Comparison of ENCODE assay signal across 17 mouse cellular contexts in the genomic region with DNA sequence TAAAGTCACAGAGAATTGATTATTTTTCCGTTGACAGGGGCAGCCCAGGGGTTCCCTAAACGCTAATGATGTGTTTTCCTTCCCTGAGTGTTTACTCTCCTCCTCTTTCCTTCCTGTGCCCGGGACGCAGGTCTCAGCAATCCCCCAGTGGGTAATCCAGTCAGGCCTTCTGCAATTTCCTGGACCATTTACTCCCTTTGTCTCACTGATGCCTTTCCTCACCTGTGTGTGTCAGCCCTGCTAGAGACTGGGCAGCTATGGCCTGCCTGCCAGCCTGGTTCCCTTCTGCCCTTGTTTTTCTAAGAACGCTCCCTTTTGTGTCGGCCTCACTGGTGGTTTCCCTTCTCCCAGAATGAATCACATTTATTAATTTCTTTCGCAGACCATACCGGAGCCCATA. TPM values are rescaled to one million over a fixed set of nuclear protein-coding genes. Genes with fewer than 3 reads are reported as not detected.
DNase-seq lines count a peak whose midpoint lies in the region; ATAC-seq and TF ChIP-seq lines count a peak whose summit lies in the region.
"Had no signal": no experiment of that assay in that cellular context is flagged by ENCODE, and none has a peak within 500 bp of the region (broad histone marks: within the 10 kb centered on the region; RNA-seq: fewer than 3 reads in every experiment).

No protein-coding gene starts in this region.

- TF ChIP-seq POLR2A in brain, embryonic 14.5 days (IDR thresholded peaks at IDR 0.05; ENCODE audit: borderline replicate concordance, extremely low read depth, insufficient read depth, insufficient read length, poor library complexity, severe bottlenecking) = no peak

- TF ChIP-seq CTCF in brain, embryonic 14.5 days (IDR thresholded peaks at IDR 0.05; ENCODE audit: borderline replicate concordance, extremely low read depth, insufficient read depth, insufficient read length) = no peak

- no peaks in the 10 kb centered on the region for H3K36me3 ChIP-seq in kidney, embryonic 15.5 days
- H3K36me3 ChIP-seq in limb, embryonic 15.5 days = no peaks in the 10 kb centered on the region
- H3K36me3 ChIP-seq in intestine, embryonic 16.5 days (ENCODE audit: control insufficient read depth, insufficient read depth, low read length) = no peaks in the 10 kb centered on the region
- H3K36me3 ChIP-seq: hindbrain, embryonic 15.5 days; lung, embryonic 15.5 days had no signal

- ATAC-seq in kidney, embryonic 15.5 days (replicated peaks; ENCODE audit: low FRiP score) = no peak
- ATAC-seq in limb, embryonic 15.5 days (ENCODE audit: insufficient number of reproducible peaks, low FRiP score, low TSS enrichment, low read depth) = no peak
- ATAC-seq in intestine, embryonic 16.5 days = no peak

- 0 out of 2 replicates have a peak, but pooled peaks cover 15% of the 10 kb centered on the region for H3K27me3 ChIP-seq in kidney, embryonic 15.5 days
- 0 out of 2 replicates have a peak, but pooled peaks cover 3% of the 10 kb centered on the region for H3K27me3 ChIP-seq in limb, embryonic 15.5 days
- H3K27me3 ChIP-seq in intestine, embryonic 16.5 days (replicated peaks; ENCODE audit: control insufficient read depth, insufficient read depth, low read length) = no peaks in the 10 kb centered on the region
- H3K27me3 ChIP-seq: hindbrain, embryonic 15.5 days; lung, embryonic 15.5 days had no signal

- WGBS in kidney, embryonic 15.5 days = 8% methylated on average over 8 of the region's 8 CpGs
- 16% methylated on average over 8 of the region's 8 CpGs for WGBS in limb, embryonic 15.5 days
- 29% methylated on average over 8 of the region's 8 CpGs for WGBS in intestine, embryonic 16.5 days

- no peak overlapping the region for H3K4me3 ChIP-seq in kidney, embryonic 15.5 days (replicated peaks)
- no peak overlapping the region for H3K4me3 ChIP-seq in limb, embryonic 15.5 days
- H3K4me3 ChIP-seq in intestine, embryonic 16.5 days (ENCODE audit: low read length) = no peak overlapping the region
- H3K4me3 ChIP-seq: erythroblast, embryonic 14.5 days; hindbrain, embryonic 15.5 days; lung, embryonic 15.5 days; megakaryocyte, embryonic 14.5 days had no signal

- peak overlapping the region; percentile 28; the same call in 1 of the 2 replicates for H3K27ac ChIP-seq in kidney, embryonic 15.5 days
- peak overlapping the region; percentile 47 for H3K27ac ChIP-seq in limb, embryonic 15.5 days
- H3K27ac ChIP-seq in intestine, embryonic 16.5 days (ENCODE audit: low read length) = no peak overlapping the region
- H3K27ac ChIP-seq: hindbrain, embryonic 15.5 days; lung, embryonic 15.5 days had no signal

- no peaks in the 10 kb centered on the region for H3K9me3 ChIP-seq in kidney, embryonic 15.5 days (replicated peaks)
- H3K9me3 ChIP-seq in limb, embryonic 15.5 days = no peaks in the 10 kb centered on the region
- no peaks in the 10 kb centered on the region for H3K9me3 ChIP-seq in intestine, embryonic 16.5 days (ENCODE audit: control insufficient read depth, low read length)
- H3K9me3 ChIP-seq: hindbrain, embryonic 15.5 days; lung, embryonic 15.5 days; megakaryocyte, embryonic 14.5 days had no signal

- DNase-seq in kidney, adult 11 months = no peak
- DNase-seq in brain, embryonic 14.5 days (ENCODE audit: low read depth) = peak; percentile 28
- peak; percentile 23 for DNase-seq in fibroblast of lung, adult 2 months (ENCODE audit: low read depth)
- no peak for DNase-seq in lung, postnatal 25 days (ENCODE audit: low spot score)
- DNase-seq: adrenal gland, adult 8-10 months; cerebellum, adult 9-10 months; kidney, adult 8-10 months; right cerebral cortex, adult 18-20 months; thymus, adult 2 months had no signal

- no peak overlapping the region for H3K9ac ChIP-seq in kidney, embryonic 15.5 days
- H3K9ac ChIP-seq in limb, embryonic 15.5 days = no peak overlapping the region
- no peak overlapping the region for H3K9ac ChIP-seq in intestine, embryonic 16.5 days (ENCODE audit: low read depth, low read length)
- H3K9ac ChIP-seq: hindbrain, embryonic 15.5 days; lung, embryonic 15.5 days had no signal

- peaks cover 21% of the 10 kb centered on the region for H3K4me1 ChIP-seq in kidney, embryonic 15.5 days
- peaks cover 31% of the 10 kb centered on the region for H3K4me1 ChIP-seq in limb, embryonic 15.5 days
- H3K4me1 ChIP-seq in intestine, embryonic 16.5 days (ENCODE audit: control insufficient read depth, insufficient read depth, low read length) = peaks cover 8% of the 10 kb centered on the region
- H3K4me1 ChIP-seq: megakaryocyte, embryonic 14.5 days had no signal

- H3K4me2 ChIP-seq in kidney, embryonic 15.5 days = no peak overlapping the region
- no peak overlapping the region for H3K4me2 ChIP-seq in limb, embryonic 15.5 days
- H3K4me2 ChIP-seq in intestine, embryonic 16.5 days (ENCODE audit: low read depth, low read length) = no peak overlapping the region
- H3K4me2 ChIP-seq: hindbrain, embryonic 15.5 days; liver, embryonic 11.5 days; lung, embryonic 15.5 days had no signal

RNA-seq across cellular contexts. Expression of gene Shisa2, which starts 49.4 kb away (rescaled TPM):
- 15.3 and 16.0 TPM in 2 replicates for polyA plus RNA-seq in kidney, embryonic 15.5 days (2015; fragmentation: Nextera tagmentation; extraction: Ambion mirVana)
- polyA plus RNA-seq in brain, embryonic 14.5 days (2012; rRNA removed) = 12.2 and 20.9 TPM in 2 replicates
- polyA plus RNA-seq in limb, embryonic 15.5 days (2015; fragmentation: Nextera tagmentation; extraction: Ambion mirVana) = 24.1 and 27.6 TPM in 2 replicates
- polyA plus RNA-seq in intestine, embryonic 16.5 days (2015; fragmentation: Nextera tagmentation; extraction: Ambion mirVana) = 5.9 TPM in 2 replicates
- polyA plus RNA-seq: erythroblast, embryonic 14.5 days had no signal

Comparison
In these comparisons a context has a peak if more than half of its experiments do, and no peak if none do; other contexts are left out.
1. DNase-seq: peak in brain, embryonic 14.5 days (single experiment) and fibroblast of lung, adult 2 months (single experiment); none in kidney, adult 11 months (single experiment) and lung, postnatal 25 days (single experiment).